Mouse (Mus musculus) gastrocnemius, adult 2 months (tissue): ENCODE results near the gene D2hgdh. TPM values are rescaled to one million over a fixed set of nuclear protein-coding genes. Genes with fewer than 3 reads are reported as not detected.
A peak's percentile ranks its signal among the peaks of the same experiment; 100 is the strongest.
"Not testable (repeated sequence)": the region's sequence is repeated elsewhere in the genome, so short reads cannot be mapped to it uniquely, and the experiment has no call there.

ENCODE experiments used
- DNase-seq: peaks from one replicate; pipeline ENCODE4 v3.0.0; 2022
- H3K27ac ChIP-seq: fragments of 200-600 bp; 2 replicates; pipeline ENCODE4 v1.8.1; 2022; ENCODE audit warnings: mild to moderate bottlenecking
- H3K4me3 ChIP-seq: fragments of 200-600 bp; 2 replicates; pipeline ENCODE4 v1.8.1; 2022; ENCODE audit warnings: mild to moderate bottlenecking, moderate library complexity
- CTCF ChIP-seq: fragments of 200-600 bp; IDR thresholded peaks from 2 replicates; pipeline ENCODE4 v1.8.1; 2022; ENCODE audit warnings: antibody characterized with exemption, mild to moderate bottlenecking, moderate library complexity
- intact Hi-C: fragments of 180-260 bp; cut with DNase I; formaldehyde crosslinking; loops from one replicate; pipeline ENCODE4 v1.15.1; 2025
- total RNA-seq, 2 experiments: library from RNA; stranded (reverse); gene quantifications; 2 replicates each; pipeline ENCODE4 v1.2.3; 2021

The D2hgdh gene
- total RNA-seq, 2 experiments from 2014 or later: 21.7 to 22.9 TPM

DNA sequence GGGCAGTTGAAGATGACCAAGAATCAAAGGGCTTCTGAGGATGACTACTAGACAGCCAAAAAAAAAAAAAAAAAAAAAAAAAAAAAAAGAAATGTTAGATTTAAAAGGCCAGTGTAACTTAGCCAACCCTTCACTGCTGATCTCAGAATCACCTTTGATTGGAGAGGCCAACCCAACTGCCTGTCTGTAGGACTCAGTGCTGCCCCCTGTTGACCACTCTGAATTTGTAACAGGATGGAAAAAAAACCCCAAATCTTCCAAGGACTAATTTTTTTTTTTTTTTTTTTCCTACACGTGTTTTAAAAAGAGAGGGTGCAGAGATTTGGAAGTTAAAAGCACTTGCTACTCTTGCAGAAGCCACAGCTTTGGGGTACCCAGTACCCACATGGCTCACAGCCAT, 66.2 kb downstream of the D2hgdh start:
- H3K4me3 ChIP-seq, H3K27ac ChIP-seq, DNase-seq, intact Hi-C loops: not testable (repeated sequence)
- peak; percentile 2; the same call in 1 of the 2 replicates for TF ChIP-seq CTCF

DNA sequence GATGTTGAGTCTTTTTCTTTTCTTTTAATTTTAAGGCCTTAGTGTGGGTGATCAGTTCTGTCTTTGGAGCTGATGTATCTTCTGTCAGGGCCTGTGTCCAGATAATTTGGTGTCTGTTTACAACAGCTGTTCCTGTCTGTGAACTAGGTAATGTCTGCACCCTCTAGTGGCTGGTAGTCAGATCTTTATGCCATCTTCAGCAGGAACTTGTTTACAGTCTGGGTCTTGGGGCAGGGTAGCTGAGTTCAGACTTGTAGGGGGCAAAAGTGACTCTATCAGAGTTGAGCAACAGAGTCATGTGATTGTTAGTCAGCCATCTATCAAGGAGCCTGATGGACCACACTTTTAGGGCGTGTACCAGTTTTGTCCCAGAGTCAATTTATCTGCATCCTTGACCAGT, 72.7 kb downstream of the D2hgdh start:
- H3K4me3 ChIP-seq, intact Hi-C loops, DNase-seq, H3K27ac ChIP-seq: not testable (repeated sequence)

DNA sequence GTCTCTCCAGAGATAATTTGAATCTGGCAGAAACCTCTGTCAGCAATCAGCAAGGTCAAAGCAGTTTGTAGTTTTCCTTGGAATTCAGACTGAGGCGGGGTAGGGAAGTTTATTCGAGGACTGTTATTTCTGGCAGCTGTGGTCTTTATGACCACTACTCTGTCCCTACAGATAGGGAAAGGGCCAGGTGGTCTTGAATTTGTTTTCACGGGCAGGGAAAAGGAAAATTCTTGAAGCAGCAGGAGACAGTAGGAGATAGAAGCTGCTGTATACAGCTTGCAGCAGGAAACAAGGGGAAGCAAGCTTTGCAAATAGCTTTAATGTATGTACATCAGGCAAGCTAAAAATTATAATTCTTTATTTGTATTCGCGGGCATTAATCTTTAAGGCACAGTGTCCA, 76.6 kb downstream of the D2hgdh start:
- H3K4me3 ChIP-seq, intact Hi-C loops, DNase-seq, H3K27ac ChIP-seq: not testable (repeated sequence)

Other genes with a start within 250 kb of the D2hgdh start
- gene Stk25, start 166.2 kb upstream of the D2hgdh start, total RNA-seq: 10 to 100 TPM; 90.1 to 90.5 TPM
- gene Bok, start 139.2 kb upstream of the D2hgdh start, total RNA-seq: 1 to 10 TPM in 1 of 2 experiments, under 1 TPM in 1; 0.59 to 1.1 TPM
- 10 to 100 TPM; 24.0 to 31.3 TPM for gene Atg4b, start 73.4 kb upstream of the D2hgdh start, total RNA-seq
- gene Thap4, start 70.0 kb upstream of the D2hgdh start, total RNA-seq: 10 to 100 TPM; 70.0 to 94.1 TPM
- gene Dtymk, start 23.0 kb upstream of the D2hgdh start, total RNA-seq: 10 to 100 TPM; 14.1 to 18.6 TPM
- gene Ing5, start 20.9 kb upstream of the D2hgdh start, total RNA-seq: 1 to 10 TPM; 3.6 to 5.8 TPM
- not detected for gene Gal3st2, start 36.4 kb downstream of the D2hgdh start, total RNA-seq
- under 1 TPM; 0.08 to 0.15 TPM for gene Gal3st2b, start 93.4 kb downstream of the D2hgdh start, total RNA-seq
- under 1 TPM; 0.03 to 0.06 TPM for gene Gal3st2c, start 165.6 kb downstream of the D2hgdh start, total RNA-seq
- not detected for gene Neu4, start 195.5 kb downstream of the D2hgdh start, total RNA-seq
- gene Pdcd1, start 227.6 kb downstream of the D2hgdh start, total RNA-seq: not detected